Mouse (Mus musculus) stomach, embryonic 14.5 days (tissue): ENCODE data around the gene Zfp992. TPM values are rescaled to one million over a fixed set of nuclear protein-coding genes. Genes with fewer than 3 reads are reported as not detected.
"Not testable (repeated sequence)": the region's sequence is repeated elsewhere in the genome, so short reads cannot be mapped to it uniquely, and the experiment has no call there.

Experiments
- ATAC-seq: fragments of 200-750 bp; cut with Nextera tagmentation; 2 replicates; pipeline ENCODE4 v1.8.0; 2017; ENCODE audit warnings: low read depth, moderate TSS enrichment; ENCODE audit not compliant: insufficient number of reproducible peaks, insufficient read depth, low FRiP score
- H3K27ac ChIP-seq: fragments of 300-500 bp; sonication (generic); 2 replicates; pipeline ENCODE4 v1.5.1; 2014; ENCODE audit warnings: mild to moderate bottlenecking, low read length, moderate library complexity, mixed read lengths
- H3K27me3 ChIP-seq: fragments of 300-500 bp; sonication (generic); 2 replicates; pipeline ENCODE4 v1.6.1; 2014; ENCODE audit warnings: low read length, control low read depth, mixed read lengths; ENCODE audit not compliant: control insufficient read depth, insufficient read depth
- H3K36me3 ChIP-seq: fragments of 300-500 bp; sonication (generic); 2 replicates; pipeline ENCODE4 v1.6.1; 2014; ENCODE audit warnings: mild to moderate bottlenecking, control low read depth, low read length, moderate library complexity, mixed read lengths; ENCODE audit not compliant: control insufficient read depth, insufficient read depth
- H3K4me1 ChIP-seq: fragments of 300-500 bp; sonication (generic); 2 replicates; pipeline ENCODE4 v1.6.1; 2014; ENCODE audit warnings: low read length, control low read depth, mixed read lengths; ENCODE audit not compliant: control insufficient read depth, insufficient read depth
- H3K4me2 ChIP-seq: fragments of 300-500 bp; sonication (generic); replicated peaks from 2 replicates; pipeline ENCODE4 v1.6.1; 2014; ENCODE audit warnings: low read depth, low read length, control low read depth
- H3K4me3 ChIP-seq: fragments of 300-500 bp; sonication (generic); 2 replicates; pipeline ENCODE4 v1.5.1; 2014; ENCODE audit warnings: low read depth, low read length, control low read depth
- H3K9ac ChIP-seq: fragments of 300-500 bp; sonication (generic); replicated peaks from 2 replicates; pipeline ENCODE4 v1.6.1; 2014; ENCODE audit warnings: low read depth, mild to moderate bottlenecking, control low read depth, low read length, moderate library complexity, mixed read lengths
- H3K9me3 ChIP-seq: fragments of 300-500 bp; sonication (generic); 2 replicates; pipeline ENCODE4 v1.6.1; 2016; ENCODE audit warnings: low read depth, low read length, control low read depth; ENCODE audit not compliant: control insufficient read depth
- WGBS: fragments of 180-500 bp; shearing (Covaris S2); extraction: QIAGEN DNeasy Blood & Tissue Kit; methylation state at CpG from one replicate; pipeline ENCODE4 v1.1.7; 2014; 5-methylcytosine and 5-hydroxymethylcytosine counted together
- polyA plus RNA-seq: library from polyadenylated mRNA; unstranded; fragments of >200 nt; fragmentation: Nextera tagmentation; extraction: Ambion mirVana; gene quantifications from 2 replicates; pipeline ENCODE4 v1.2.1, GENCODE M21; 2014

Zfp992 gene
- polyA plus RNA-seq: 4.3 and 5.1 TPM in 2 replicates

DNA sequence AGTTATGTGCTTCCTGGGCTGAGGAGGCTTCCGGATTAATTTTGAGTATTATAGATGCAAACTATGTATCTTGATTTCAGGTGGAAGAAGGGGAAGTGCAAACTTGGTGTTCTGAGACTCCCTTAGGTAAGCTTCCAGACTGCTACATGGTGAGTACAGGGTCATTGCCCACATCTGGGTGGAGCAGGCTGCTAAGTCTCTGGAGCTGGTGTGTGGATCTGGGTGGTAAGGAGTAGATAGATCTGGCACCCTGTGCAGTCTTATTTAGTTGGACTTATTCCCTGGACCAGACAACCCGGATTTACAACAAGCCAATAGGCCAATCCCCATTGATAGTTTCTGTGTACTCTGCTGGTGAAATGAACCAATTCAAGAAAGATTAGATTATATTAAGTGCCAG is at the start of gene Zfp992:
Zfp992 (plus strand) TSS at position 74 of the 400 bp plus-strand sequence.
- not testable (repeated sequence) for H3K4me3 ChIP-seq, H3K27me3 ChIP-seq, H3K9ac ChIP-seq, H3K4me2 ChIP-seq, H3K27ac ChIP-seq, H3K36me3 ChIP-seq, H3K4me1 ChIP-seq
- ATAC-seq: peak; percentile 28; the same call in 1 of the 2 replicates
- WGBS: 90% methylated on average over 2 of the region's 2 CpGs
- H3K9me3 ChIP-seq: peaks cover 18% of the 10 kb centered on the region

DNA sequence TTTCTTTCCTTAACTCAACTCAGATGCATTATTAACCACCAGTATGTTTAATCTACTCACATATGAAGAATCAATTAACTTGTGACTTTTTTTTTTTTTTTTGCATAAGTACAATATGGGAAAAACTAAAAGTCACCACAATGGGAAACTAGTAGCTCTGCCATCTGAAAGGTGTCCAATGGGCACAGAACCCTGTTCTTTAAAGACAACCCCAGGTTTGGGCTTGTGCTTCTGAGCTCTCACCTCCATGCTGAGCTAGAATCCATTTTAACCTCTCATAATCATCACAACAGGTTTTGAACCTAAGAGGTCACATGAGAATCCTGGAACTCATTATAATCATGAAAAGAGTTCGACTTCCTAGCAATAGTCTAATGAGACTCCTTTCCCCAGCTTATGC is 19.4 kb upstream of the Zfp992 start:
- not testable (repeated sequence) for H3K27ac ChIP-seq, H3K4me1 ChIP-seq, H3K9ac ChIP-seq, H3K4me3 ChIP-seq, H3K9me3 ChIP-seq, H3K36me3 ChIP-seq, ATAC-seq, H3K27me3 ChIP-seq, H3K4me2 ChIP-seq
- 0% methylated on average over 1 of the region's 1 CpGs for WGBS

- H3K4me1 ChIP-seq, ATAC-seq, H3K27ac ChIP-seq, H3K27me3 ChIP-seq, H3K9ac ChIP-seq, H3K4me2 ChIP-seq, H3K36me3 ChIP-seq, H3K4me3 ChIP-seq: not testable (repeated sequence)
- 73% methylated on average over 2 of the region's 2 CpGs for WGBS
- H3K9me3 ChIP-seq: peaks cover 12% of the 10 kb centered on the region; the same call in 1 of the 2 replicates
These were observed 17.9 kb upstream of the Zfp992 start for GRCm38 (mm10) chr4:146430876-146431275.

DNA sequence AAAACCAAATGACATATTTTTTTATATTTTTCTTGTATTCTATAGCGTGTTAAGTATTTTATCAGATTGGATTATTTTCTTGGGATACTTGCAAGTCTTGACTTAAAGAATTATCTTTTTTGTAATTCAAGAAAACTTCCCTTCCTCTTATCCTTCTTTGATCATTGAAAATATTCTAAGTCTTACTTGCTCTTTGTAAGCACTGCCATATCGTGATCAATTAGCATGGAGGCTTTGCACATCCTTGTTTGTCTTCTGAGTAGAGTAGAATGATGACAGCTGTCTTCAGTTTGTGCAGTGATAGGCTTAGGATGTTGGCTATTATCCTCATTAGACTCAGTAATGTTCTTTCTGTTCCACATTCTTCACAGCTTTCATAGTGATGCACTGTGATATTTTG is 13.3 kb upstream of the Zfp992 start:
- not testable (repeated sequence) for H3K4me1 ChIP-seq, H3K27ac ChIP-seq, H3K27me3 ChIP-seq, H3K36me3 ChIP-seq, ATAC-seq, H3K4me2 ChIP-seq, H3K9ac ChIP-seq, H3K4me3 ChIP-seq
- H3K9me3 ChIP-seq: peaks cover 10% of the 10 kb centered on the region; the same call in 1 of the 2 replicates
- 84% methylated on average over 2 of the region's 2 CpGs for WGBS

GRCm38 (mm10) chr4:146437256-146437655 is 11.6 kb upstream of the Zfp992 start:
- not testable (repeated sequence) for H3K9me3 ChIP-seq, H3K9ac ChIP-seq, H3K36me3 ChIP-seq, H3K4me2 ChIP-seq, H3K4me1 ChIP-seq, H3K27ac ChIP-seq, H3K27me3 ChIP-seq, ATAC-seq, H3K4me3 ChIP-seq
- WGBS: 88% methylated on average over 1 of the region's 2 CpGs

DNA sequence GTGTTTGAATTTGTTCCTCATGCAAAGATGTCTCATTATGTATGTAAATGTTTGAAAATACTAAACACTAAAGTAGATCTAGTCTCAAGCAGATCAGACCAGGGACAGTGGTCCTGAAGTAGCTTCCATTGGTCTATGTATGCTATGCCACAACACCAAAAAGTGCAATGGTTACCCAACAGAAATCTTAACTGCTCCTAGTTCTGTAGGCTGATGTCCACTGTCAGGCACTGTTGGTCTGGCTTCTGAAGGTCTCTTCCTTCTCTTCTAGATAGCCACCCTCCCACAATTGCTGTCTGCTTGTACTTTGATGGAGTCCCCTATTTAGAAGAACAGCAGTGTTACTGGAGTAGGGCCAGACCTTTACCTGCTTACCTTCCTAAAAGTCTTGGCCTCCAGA is 4.5 kb upstream of the Zfp992 start:
- H3K4me3 ChIP-seq, H3K9ac ChIP-seq, H3K27ac ChIP-seq, ATAC-seq, H3K27me3 ChIP-seq, H3K36me3 ChIP-seq, H3K4me1 ChIP-seq, H3K4me2 ChIP-seq: not testable (repeated sequence)
- H3K9me3 ChIP-seq: peaks cover 10% of the 10 kb centered on the region

GRCm38 (mm10) chr4:146445121-146445520 is 3.7 kb upstream of the Zfp992 start:
- peaks cover 10% of the 10 kb centered on the region for H3K9me3 ChIP-seq
- not testable (repeated sequence) for H3K27ac ChIP-seq, H3K4me3 ChIP-seq, H3K27me3 ChIP-seq, H3K36me3 ChIP-seq, H3K9ac ChIP-seq, H3K4me1 ChIP-seq, H3K4me2 ChIP-seq, ATAC-seq

DNA sequence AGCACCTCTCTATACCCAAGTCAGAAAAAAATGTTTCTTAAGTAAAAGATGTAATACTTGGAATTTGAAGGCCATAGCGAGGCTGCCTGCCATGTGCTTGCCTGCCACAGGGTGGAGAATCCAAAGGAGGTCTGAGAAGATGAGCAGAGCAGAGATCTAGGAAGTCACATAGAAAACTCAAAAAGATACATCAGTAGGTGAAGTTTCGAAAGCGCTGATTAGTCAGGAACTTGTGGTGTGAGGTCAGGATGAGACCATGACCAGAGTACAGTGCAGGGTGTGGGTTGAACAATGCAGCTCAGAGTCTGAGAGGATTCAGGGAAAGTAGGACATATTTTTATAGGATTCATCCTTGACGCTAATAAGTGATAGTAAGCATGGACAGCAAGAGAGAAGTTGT is 2.7 kb upstream of the Zfp992 start:
- 75% methylated on average over 4 of the region's 4 CpGs for WGBS
- not testable (repeated sequence) for H3K4me2 ChIP-seq, ATAC-seq

DNA sequence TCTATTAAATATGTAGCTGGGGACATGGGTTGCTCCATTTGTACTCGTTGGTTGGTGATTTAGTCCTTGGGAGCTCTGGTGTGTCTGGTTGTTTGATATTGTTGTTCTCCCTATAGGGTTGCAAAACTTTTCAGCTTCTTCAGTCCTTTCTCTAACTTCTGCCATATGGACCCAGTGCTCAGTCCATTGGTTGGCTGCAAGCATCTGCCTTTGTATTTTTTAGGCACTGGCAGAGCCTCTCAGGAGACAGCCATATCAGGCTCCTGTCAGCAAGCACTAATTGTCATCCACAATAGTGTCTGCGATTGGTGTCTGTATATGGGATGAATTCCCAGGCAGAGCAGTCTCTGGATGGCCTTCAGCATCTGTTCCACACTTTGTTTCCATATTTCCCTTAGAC is 1.8 kb upstream of the Zfp992 start:
- H3K4me1 ChIP-seq, H3K36me3 ChIP-seq, H3K27me3 ChIP-seq, H3K27ac ChIP-seq, H3K9ac ChIP-seq, H3K4me3 ChIP-seq, ATAC-seq, H3K4me2 ChIP-seq: not testable (repeated sequence)
- H3K9me3 ChIP-seq: peaks cover 10% of the 10 kb centered on the region
- whole genome bisulfite sequencing: 86% methylated on average over 2 of the region's 2 CpGs

More for the DNA sequence above, 2.7 kb upstream of the Zfp992 start:
- not testable (repeated sequence) for H3K9ac ChIP-seq, H3K27me3 ChIP-seq, H3K4me3 ChIP-seq, H3K4me1 ChIP-seq, H3K27ac ChIP-seq, H3K36me3 ChIP-seq
- H3K9me3 ChIP-seq: peaks cover 10% of the 10 kb centered on the region
